Mouse (Mus musculus): ENCODE measurements around the gene Itga6. TPM values are rescaled to one million over a fixed set of nuclear protein-coding genes. Genes with fewer than 3 reads are reported as not detected.
A peak's percentile ranks its signal among the peaks of the same experiment; 100 is the strongest.

Gene Itga6
- total RNA-seq, 2 experiments from 2014 or later = 104 to 114 TPM

- no peak for DNase-seq
These were observed 118.2 kb downstream of the Itga6 start for GRCm38 (mm10) chr2:71863531-71864173.

GRCm38 (mm10) chr2:71865022-71865421 is 119.6 kb downstream of the Itga6 start:
- no peak for DNase-seq

- DNase-seq = no peak
These were observed 120.5 kb downstream of the Itga6 start for GRCm38 (mm10) chr2:71865935-71866334.

- no peak for DNase-seq
These were observed 121.1 kb downstream of the Itga6 start for GRCm38 (mm10) chr2:71866565-71866964.

GRCm38 (mm10) chr2:71867019-71867418 is 121.6 kb downstream of the Itga6 start:
- DNase-seq = no peak

GRCm38 (mm10) chr2:71867480-71867879 is 122.1 kb downstream of the Itga6 start:
- DNase-seq = peak; percentile 17

- DNase-seq = no peak
These were observed 122.8 kb downstream of the Itga6 start for GRCm38 (mm10) chr2:71868256-71868655.

- no peak for DNase-seq
These were observed 126.7 kb downstream of the Itga6 start for GRCm38 (mm10) chr2:71872141-71872540.

GRCm38 (mm10) chr2:71872801-71873443 is 127.5 kb downstream of the Itga6 start, which contains the start of gene Pdk1:
Gene Pdk1, plus strand, starts transcription at chr2:71873224.
- DNase-seq = peak; percentile 99

GRCm38 (mm10) chr2:71873474-71874322 is 128.3 kb downstream of the Itga6 start:
- peak; percentile 32 for DNase-seq

- no peak for DNase-seq
These were observed 129.0 kb downstream of the Itga6 start for GRCm38 (mm10) chr2:71874422-71874821.

- no peak for DNase-seq
These were observed 129.4 kb downstream of the Itga6 start for GRCm38 (mm10) chr2:71874836-71875235.

- DNase-seq = no peak
These were observed 132.4 kb downstream of the Itga6 start for GRCm38 (mm10) chr2:71877865-71878264.

- no peak for DNase-seq
These were observed 133.0 kb downstream of the Itga6 start for GRCm38 (mm10) chr2:71878441-71878840.

- DNase-seq = no peak
These were observed 133.5 kb downstream of the Itga6 start for GRCm38 (mm10) chr2:71878943-71879342.

- no peak for DNase-seq
These were observed 137.7 kb downstream of the Itga6 start for GRCm38 (mm10) chr2:71882914-71883651.

- no peak for DNase-seq
These were observed 141.9 kb downstream of the Itga6 start for GRCm38 (mm10) chr2:71887269-71887668.

GRCm38 (mm10) chr2:71888437-71888836 is 143.0 kb downstream of the Itga6 start:
- no peak for DNase-seq

GRCm38 (mm10) chr2:71891536-71891935 is 146.1 kb downstream of the Itga6 start:
- DNase-seq = no peak

- DNase-seq = no peak
These were observed 147.4 kb downstream of the Itga6 start for GRCm38 (mm10) chr2:71892741-71893349.

GRCm38 (mm10) chr2:71895596-71896286 is 150.3 kb downstream of the Itga6 start:
- no peak for DNase-seq
